Mouse (Mus musculus) erythroblast, embryonic 14.5 days (primary cell): ENCODE data around the gene Lpin2. TPM values are rescaled to one million over a fixed set of nuclear protein-coding genes. Genes with fewer than 3 reads are reported as not detected.
A peak's percentile ranks its signal among the peaks of the same experiment; 100 is the strongest.

Experiments used
- H3K27me3 ChIP-seq: 2 replicates; pipeline ENCODE4 v1.6.1; 2012; ENCODE audit warnings: inconsistent platforms; ENCODE audit not compliant: control insufficient read depth
- H3K36me3 ChIP-seq: 2 replicates; pipeline ENCODE4 v1.6.1; 2012; ENCODE audit warnings: mild to moderate bottlenecking, inconsistent platforms; ENCODE audit not compliant: control insufficient read depth
- H3K4me1 ChIP-seq: 2 replicates; pipeline ENCODE4 v1.6.1; 2012; ENCODE audit warnings: inconsistent platforms; ENCODE audit not compliant: control insufficient read depth
- H3K4me3 ChIP-seq: replicated peaks from 2 replicates; pipeline ENCODE3; 2012; ENCODE audit warnings: moderate library complexity, mild to moderate bottlenecking, inconsistent platforms
- H3K9me3 ChIP-seq: 2 replicates; pipeline ENCODE4 v1.6.1; 2012; ENCODE audit warnings: low read length, inconsistent platforms, mixed read lengths; ENCODE audit not compliant: control insufficient read depth
- GATA1 ChIP-seq: IDR thresholded peaks from 2 replicates; pipeline ENCODE4 v1.6.1; 2012; ENCODE audit warnings: low read length, inconsistent platforms, mixed read lengths
- TAL1 ChIP-seq: IDR thresholded peaks from 3 replicates; pipeline ENCODE4 v1.6.1; 2012; ENCODE audit warnings: low read length, inconsistent platforms, mixed read lengths
- polyA plus RNA-seq: library from polyadenylated mRNA; stranded (reverse); fragments of >175 nt; gene quantifications from 2 replicates; pipeline ENCODE4 v1.2.3, GENCODE M21; 2012

Lpin2 gene
- 5.9 and 10.0 TPM in 2 replicates for polyA plus RNA-seq

- H3K9me3 ChIP-seq: no peaks in the 10 kb centered on the region
- peaks cover 73% of the 10 kb centered on the region for H3K4me1 ChIP-seq
- no peak for TF ChIP-seq GATA1
- no peak for TF ChIP-seq TAL1
Measured at GRCm38 (mm10) chr17:71182211-71182721, at the start of gene Lpin2. Lpin2 (plus strand) TSS chr17:71182560.

GRCm38 (mm10) chr17:71132856-71133439 lies 49.4 kb upstream of the Lpin2 start:
- TF ChIP-seq GATA1 (no peak), TAL1 (no peak)
- peaks cover 12% of the 10 kb centered on the region for H3K4me1 ChIP-seq
- H3K9me3 ChIP-seq: peaks cover 2% of the 10 kb centered on the region
- H3K4me3 ChIP-seq: no peak overlapping the region
- no peaks in the 10 kb centered on the region for H3K27me3 ChIP-seq
- no peaks in the 10 kb centered on the region for H3K36me3 ChIP-seq

More at GRCm38 (mm10) chr17:71182211-71182721, at the start of gene Lpin2:
- Histone ChIP-seq H3K36me3 (peaks cover 12% of the 10 kb centered on the region), H3K27me3 (peaks cover 8% of the 10 kb centered on the region), H3K4me3 (peak within 1 kb of the TSS; percentile 89)

GRCm38 (mm10) chr17:71134441-71134955 lies 47.9 kb upstream of the Lpin2 start:
- H3K4me3 ChIP-seq: no peak overlapping the region
- H3K27me3 ChIP-seq: no peaks in the 10 kb centered on the region
- H3K9me3 ChIP-seq: peaks cover 2% of the 10 kb centered on the region
- no peaks in the 10 kb centered on the region for H3K36me3 ChIP-seq
- peaks cover 12% of the 10 kb centered on the region for H3K4me1 ChIP-seq
- TF ChIP-seq TAL1 (no peak), GATA1 (no peak)

- Histone ChIP-seq H3K9me3 (peaks cover 2% of the 10 kb centered on the region), H3K27me3 (no peaks in the 10 kb centered on the region), H3K36me3 (no peaks in the 10 kb centered on the region), H3K4me1 (peaks cover 12% of the 10 kb centered on the region), H3K4me3 (no peak overlapping the region)
- no peak for TF ChIP-seq GATA1
- no peak for TF ChIP-seq TAL1
Measured at GRCm38 (mm10) chr17:71135108-71135507, 47.3 kb upstream of the Lpin2 start.

- TF ChIP-seq GATA1 (no peak), TAL1 (no peak)
- Histone ChIP-seq H3K9me3 (peaks cover 2% of the 10 kb centered on the region), H3K4me1 (peaks cover 12% of the 10 kb centered on the region), H3K36me3 (no peaks in the 10 kb centered on the region), H3K4me3 (no peak overlapping the region), H3K27me3 (no peaks in the 10 kb centered on the region)
Measured at GRCm38 (mm10) chr17:71135866-71136265, 46.5 kb upstream of the Lpin2 start.

- TF ChIP-seq GATA1 (no peak), TAL1 (no peak)
- H3K27me3 ChIP-seq: no peaks in the 10 kb centered on the region
- H3K4me3 ChIP-seq: no peak overlapping the region
- no peaks in the 10 kb centered on the region for H3K36me3 ChIP-seq
- H3K9me3 ChIP-seq: peaks cover 2% of the 10 kb centered on the region
- H3K4me1 ChIP-seq: peaks cover 12% of the 10 kb centered on the region
Measured at GRCm38 (mm10) chr17:71136384-71137333, 45.7 kb upstream of the Lpin2 start.

GRCm38 (mm10) chr17:71137334-71137721 lies 45.0 kb upstream of the Lpin2 start:
- no peak for TF ChIP-seq TAL1
- no peak for TF ChIP-seq GATA1
- Histone ChIP-seq H3K36me3 (no peaks in the 10 kb centered on the region), H3K4me3 (no peak overlapping the region), H3K4me1 (peaks cover 10% of the 10 kb centered on the region), H3K9me3 (no peaks in the 10 kb centered on the region; the same call in 1 of the 2 replicates), H3K27me3 (no peaks in the 10 kb centered on the region)

GRCm38 (mm10) chr17:71142068-71142467 lies 40.3 kb upstream of the Lpin2 start:
- H3K36me3 ChIP-seq: no peaks in the 10 kb centered on the region
- H3K4me1 ChIP-seq: peaks cover 36% of the 10 kb centered on the region
- H3K4me3 ChIP-seq: no peak overlapping the region
- H3K27me3 ChIP-seq: no peaks in the 10 kb centered on the region
- no peak for TF ChIP-seq GATA1
- no peak for TF ChIP-seq TAL1
- H3K9me3 ChIP-seq: no peaks in the 10 kb centered on the region

- no peaks in the 10 kb centered on the region for H3K27me3 ChIP-seq
- no peak overlapping the region for H3K4me3 ChIP-seq
- TF ChIP-seq TAL1: no peak
- no peak for TF ChIP-seq GATA1
- peaks cover 35% of the 10 kb centered on the region for H3K4me1 ChIP-seq
- H3K36me3 ChIP-seq: no peaks in the 10 kb centered on the region
- no peaks in the 10 kb centered on the region for H3K9me3 ChIP-seq
Measured at GRCm38 (mm10) chr17:71143155-71143554, 39.2 kb upstream of the Lpin2 start.
